Mouse (Mus musculus): Measurements from ENCODE around the gene Srgap1. TPM values are rescaled to one million over a fixed set of nuclear protein-coding genes. Genes with fewer than 3 reads are reported as not detected.

Srgap1 gene
- polyA plus RNA-seq, 1 experiment from 2014 or later, result 10.2 TPM

DNA sequence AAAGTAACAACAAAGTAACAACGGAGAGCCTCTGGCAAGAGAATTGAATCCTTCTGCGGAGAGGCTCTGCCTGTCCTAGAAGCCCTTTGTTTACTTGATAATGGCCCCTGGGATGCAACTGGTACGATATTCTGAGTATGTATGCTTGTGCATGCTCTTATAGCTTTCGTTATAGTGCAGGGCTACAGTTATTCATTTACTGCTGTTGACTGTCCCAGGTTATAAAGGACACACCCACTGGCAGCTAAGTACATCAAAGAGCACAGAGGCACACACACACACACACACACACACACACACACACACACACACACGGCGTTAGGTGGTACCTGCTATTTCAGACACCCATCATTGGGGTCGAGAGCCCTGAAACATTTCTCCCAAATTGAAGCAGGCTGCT lies 48.3 kb downstream of the Srgap1 start:
- DNase-seq (ENCODE audit: low spot score), result no peak
- no peak overlapping the region for H3K9ac ChIP-seq (ENCODE audit: low read depth, low read length)
- no peaks in the 10 kb centered on the region for H3K27me3 ChIP-seq (ENCODE audit: insufficient read depth, low read length)
- H3K4me2 ChIP-seq (ENCODE audit: low read length), result no peak overlapping the region
- TF ChIP-seq CTCF (IDR thresholded peaks at IDR 0.05; ENCODE audit: low read depth), result no peak
- ATAC-seq (replicated peaks; ENCODE audit: low FRiP score, low read depth), result no peak
- H3K27ac ChIP-seq, result no peak overlapping the region
- H3K9me3 ChIP-seq (replicated peaks; ENCODE audit: low read length), result no peaks in the 10 kb centered on the region
- 72% methylated on average over 7 of the region's 7 CpGs for WGBS
- H3K4me3 ChIP-seq (replicated peaks; ENCODE audit: low read depth, low read length), result no peak overlapping the region
- H3K36me3 ChIP-seq (ENCODE audit: insufficient read depth, low read length), result no peaks in the 10 kb centered on the region
- peaks cover 8% of the 10 kb centered on the region; the same call in 1 of the 2 replicates for H3K4me1 ChIP-seq (replicated peaks; ENCODE audit: insufficient read depth, low read length)

DNA sequence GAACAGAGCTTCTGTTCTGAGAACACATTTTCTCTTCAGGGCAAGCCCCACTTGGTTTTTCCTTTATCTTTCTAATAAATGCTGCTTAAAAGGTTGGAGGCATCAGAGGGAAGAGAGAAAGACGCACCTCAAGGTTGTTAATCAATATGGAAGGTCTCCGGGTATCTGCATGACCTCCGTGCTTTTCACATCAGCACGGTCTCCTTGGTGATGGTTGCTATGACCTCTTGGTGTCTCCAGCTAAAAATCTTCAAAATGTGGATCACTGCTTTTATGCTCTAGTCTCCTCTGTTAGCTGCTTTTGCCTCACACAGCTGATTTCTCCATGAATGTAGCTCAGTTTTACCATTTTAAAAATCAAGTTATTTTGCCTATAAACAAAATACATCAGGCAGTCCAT lies 50.6 kb downstream of the Srgap1 start:
- Histone ChIP-seq H3K27ac (no peak overlapping the region), H3K4me2 (ENCODE audit: low read length) (no peak overlapping the region), H3K9ac (ENCODE audit: low read depth, low read length) (no peak overlapping the region), H3K36me3 (ENCODE audit: insufficient read depth, low read length) (no peaks in the 10 kb centered on the region), H3K9me3 (replicated peaks; ENCODE audit: low read length) (no peaks in the 10 kb centered on the region), H3K4me1 (replicated peaks; ENCODE audit: insufficient read depth, low read length) (peaks cover 8% of the 10 kb centered on the region; the same call in 1 of the 2 replicates), H3K4me3 (replicated peaks; ENCODE audit: low read depth, low read length) (no peak overlapping the region), H3K27me3 (ENCODE audit: insufficient read depth, low read length) (no peaks in the 10 kb centered on the region)
- no peak for ATAC-seq (replicated peaks; ENCODE audit: low FRiP score, low read depth)
- no peak for DNase-seq (ENCODE audit: low spot score)
- WGBS, result 72% methylated on average over 4 of the region's 4 CpGs
- TF ChIP-seq CTCF (IDR thresholded peaks at IDR 0.05; ENCODE audit: low read depth), result no peak

DNA sequence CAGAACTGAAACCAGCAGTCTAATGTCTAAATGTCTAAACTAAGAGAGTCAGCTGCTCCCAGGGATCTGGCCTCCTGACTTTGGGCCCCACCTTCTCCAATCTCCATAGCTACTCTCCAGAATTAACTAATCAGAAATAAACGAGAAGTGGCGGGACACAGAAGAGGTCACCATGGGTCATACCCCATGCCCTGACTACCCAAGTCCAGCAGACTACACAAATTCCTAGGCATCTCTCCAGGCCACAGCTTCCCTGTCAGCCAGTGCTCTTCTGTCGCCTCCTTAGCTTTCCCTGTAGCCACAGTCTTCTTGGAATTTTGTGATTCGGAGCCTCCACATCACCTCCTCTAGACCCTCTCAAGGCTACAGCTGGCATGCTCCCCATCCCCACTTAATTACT lies 51.7 kb downstream of the Srgap1 start:
- WGBS, result 46% methylated on average over 4 of the region's 4 CpGs
- no peaks in the 10 kb centered on the region for H3K27me3 ChIP-seq (ENCODE audit: insufficient read depth, low read length)
- H3K9ac ChIP-seq (ENCODE audit: low read depth, low read length), result no peak overlapping the region
- no peaks in the 10 kb centered on the region for H3K36me3 ChIP-seq (ENCODE audit: insufficient read depth, low read length)
- no peaks in the 10 kb centered on the region for H3K9me3 ChIP-seq (replicated peaks; ENCODE audit: low read length)
- peaks cover 4% of the 10 kb centered on the region; the same call in 1 of the 2 replicates for H3K4me1 ChIP-seq (replicated peaks; ENCODE audit: insufficient read depth, low read length)
- no peak overlapping the region for H3K4me3 ChIP-seq (replicated peaks; ENCODE audit: low read depth, low read length)
- H3K4me2 ChIP-seq (ENCODE audit: low read length), result no peak overlapping the region
- ATAC-seq (replicated peaks; ENCODE audit: low FRiP score, low read depth), result no peak
- DNase-seq (ENCODE audit: low spot score), result no peak
- no peak overlapping the region for H3K27ac ChIP-seq
- TF ChIP-seq CTCF (IDR thresholded peaks at IDR 0.05; ENCODE audit: low read depth), result no peak

DNA sequence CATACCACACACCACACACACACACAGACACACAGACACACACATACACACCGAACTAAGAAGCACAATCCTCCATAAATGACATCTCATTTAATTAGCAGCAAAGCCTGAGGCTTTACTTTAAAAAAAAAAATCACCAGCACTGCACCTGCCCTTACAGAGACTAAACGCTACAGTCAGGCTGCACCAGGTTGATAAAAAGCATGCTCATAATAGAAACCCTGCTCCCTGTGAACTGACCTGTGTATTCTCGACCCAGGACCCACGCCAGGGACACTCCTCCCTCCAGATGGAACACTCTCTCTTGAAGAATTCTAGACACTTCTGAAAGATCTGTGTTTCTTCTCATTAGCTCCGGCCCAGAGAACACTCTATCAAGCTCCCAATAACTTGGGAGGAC lies 52.5 kb downstream of the Srgap1 start:
- no peaks in the 10 kb centered on the region for H3K27me3 ChIP-seq (ENCODE audit: insufficient read depth, low read length)
- no peaks in the 10 kb centered on the region for H3K4me1 ChIP-seq (replicated peaks; ENCODE audit: insufficient read depth, low read length)
- H3K9me3 ChIP-seq (replicated peaks; ENCODE audit: low read length), result no peaks in the 10 kb centered on the region
- no peak overlapping the region for H3K4me3 ChIP-seq (replicated peaks; ENCODE audit: low read depth, low read length)
- H3K36me3 ChIP-seq (ENCODE audit: insufficient read depth, low read length), result no peaks in the 10 kb centered on the region
- ATAC-seq (replicated peaks; ENCODE audit: low FRiP score, low read depth), result no peak
- H3K9ac ChIP-seq (ENCODE audit: low read depth, low read length), result no peak overlapping the region
- no peak overlapping the region for H3K27ac ChIP-seq
- DNase-seq (ENCODE audit: low spot score), result no peak
- TF ChIP-seq CTCF (IDR thresholded peaks at IDR 0.05; ENCODE audit: low read depth), result no peak
- WGBS, result 52% methylated on average over 5 of the region's 5 CpGs
- H3K4me2 ChIP-seq (ENCODE audit: low read length), result no peak overlapping the region

DNA sequence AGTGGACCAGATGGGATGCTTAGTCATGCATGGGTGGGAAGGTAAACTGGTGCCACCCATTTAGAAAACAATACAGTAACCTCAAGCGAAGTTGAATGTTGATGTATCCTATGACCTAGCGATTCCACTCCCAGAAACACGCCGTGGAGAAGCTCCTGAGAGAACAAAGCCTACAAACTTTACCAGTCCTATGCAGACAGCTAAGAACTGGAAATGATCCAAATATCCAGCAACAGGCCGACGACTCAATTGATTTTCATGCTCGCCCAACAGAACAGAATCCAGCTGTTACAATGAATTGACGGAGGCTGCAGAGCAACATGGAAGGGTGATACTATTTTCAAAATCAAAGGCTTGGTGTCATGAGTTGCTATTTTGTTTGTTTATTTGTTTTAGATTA lies 54.5 kb downstream of the Srgap1 start:
- no peak for ATAC-seq (replicated peaks; ENCODE audit: low FRiP score, low read depth)
- Histone ChIP-seq H3K27me3 (ENCODE audit: insufficient read depth, low read length) (no peaks in the 10 kb centered on the region), H3K4me2 (ENCODE audit: low read length) (no peak overlapping the region), H3K9ac (ENCODE audit: low read depth, low read length) (no peak overlapping the region), H3K9me3 (replicated peaks; ENCODE audit: low read length) (no peaks in the 10 kb centered on the region), H3K4me3 (replicated peaks; ENCODE audit: low read depth, low read length) (no peak overlapping the region), H3K36me3 (ENCODE audit: insufficient read depth, low read length) (no peaks in the 10 kb centered on the region), H3K27ac (no peak overlapping the region), H3K4me1 (replicated peaks; ENCODE audit: insufficient read depth, low read length) (no peaks in the 10 kb centered on the region)
- 49% methylated on average over 8 of the region's 8 CpGs for WGBS
- no peak for TF ChIP-seq CTCF (IDR thresholded peaks at IDR 0.05; ENCODE audit: low read depth)
- no peak for DNase-seq (ENCODE audit: low spot score)

DNA sequence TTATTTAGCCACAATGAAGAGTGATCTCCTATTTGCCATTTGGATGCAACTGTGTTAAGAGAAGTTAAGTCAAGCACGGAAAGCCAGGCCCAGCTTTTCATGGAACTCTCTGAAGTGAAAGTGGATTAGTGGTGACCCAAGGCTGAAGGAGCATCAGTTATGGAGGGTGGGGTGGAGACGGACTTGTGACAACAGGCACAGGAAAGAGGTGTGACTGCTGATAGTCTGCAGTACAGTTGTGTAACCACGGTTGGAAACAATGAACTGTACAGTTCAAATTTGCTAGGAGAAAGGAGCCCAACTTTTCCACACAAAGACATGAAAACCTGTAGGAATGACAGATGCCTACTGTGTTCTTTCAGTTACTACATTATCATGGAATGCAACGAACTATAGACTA lies 60.1 kb downstream of the Srgap1 start:
- no peaks in the 10 kb centered on the region for H3K4me1 ChIP-seq (replicated peaks; ENCODE audit: insufficient read depth, low read length)
- ATAC-seq (replicated peaks; ENCODE audit: low FRiP score, low read depth) (no peak), DNase-seq (ENCODE audit: low spot score) (no peak)
- TF ChIP-seq CTCF (IDR thresholded peaks at IDR 0.05; ENCODE audit: low read depth), result no peak
- H3K9ac ChIP-seq (ENCODE audit: low read depth, low read length), result no peak overlapping the region
- no peak overlapping the region for H3K27ac ChIP-seq
- H3K9me3 ChIP-seq (replicated peaks; ENCODE audit: low read length), result no peaks in the 10 kb centered on the region
- H3K27me3 ChIP-seq (ENCODE audit: insufficient read depth, low read length), result no peaks in the 10 kb centered on the region
- H3K4me2 ChIP-seq (ENCODE audit: low read length), result no peak overlapping the region
- H3K36me3 ChIP-seq (ENCODE audit: insufficient read depth, low read length), result no peaks in the 10 kb centered on the region
- H3K4me3 ChIP-seq (replicated peaks; ENCODE audit: low read depth, low read length), result no peak overlapping the region
- WGBS, result 76% methylated on average over 4 of the region's 4 CpGs

DNA sequence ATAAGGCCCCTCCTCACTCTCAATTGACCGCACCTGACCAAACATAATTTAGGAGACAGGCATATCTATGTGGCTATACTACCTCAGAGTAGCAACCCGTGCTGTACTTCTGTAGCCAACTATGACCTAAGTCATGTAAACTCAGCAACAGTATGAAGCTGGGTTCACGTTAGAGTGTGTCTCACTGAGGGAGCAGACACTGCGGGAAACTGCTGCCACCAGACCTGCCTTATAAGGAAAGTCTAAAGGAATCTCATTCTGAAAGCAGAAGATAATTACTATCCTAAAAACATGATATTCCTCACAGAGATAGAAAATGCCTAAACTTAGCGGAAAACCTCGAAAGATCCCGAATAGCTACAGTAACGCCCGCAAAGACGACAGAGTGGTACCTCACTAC lies 62.2 kb downstream of the Srgap1 start:
- WGBS, result 83% methylated on average over 10 of the region's 10 CpGs
- Histone ChIP-seq H3K4me1 (replicated peaks; ENCODE audit: insufficient read depth, low read length) (no peaks in the 10 kb centered on the region), H3K4me3 (replicated peaks; ENCODE audit: low read depth, low read length) (no peak overlapping the region), H3K9ac (ENCODE audit: low read depth, low read length) (no peak overlapping the region), H3K9me3 (replicated peaks; ENCODE audit: low read length) (no peaks in the 10 kb centered on the region), H3K4me2 (ENCODE audit: low read length) (no peak overlapping the region), H3K27ac (no peak overlapping the region), H3K27me3 (ENCODE audit: insufficient read depth, low read length) (no peaks in the 10 kb centered on the region), H3K36me3 (ENCODE audit: insufficient read depth, low read length) (no peaks in the 10 kb centered on the region)
- no peak for TF ChIP-seq CTCF (IDR thresholded peaks at IDR 0.05; ENCODE audit: low read depth)
- DNase-seq (ENCODE audit: low spot score), result no peak
- no peak for ATAC-seq (replicated peaks; ENCODE audit: low FRiP score, low read depth)
